Mouse (Mus musculus): ENCODE results near the gene Cyp2j9. TPM values are rescaled to one million over a fixed set of nuclear protein-coding genes. Genes with fewer than 3 reads are reported as not detected.
"Not testable (repeated sequence)": the region's sequence is repeated elsewhere in the genome, so short reads cannot be mapped to it uniquely, and the experiment has no call there.

Gene Cyp2j9
- 0.12 and 0.18 TPM in 2 replicates for polyA plus RNA-seq (2016; fragmentation: Nextera tagmentation; extraction: Ambion mirVana)

DNA sequence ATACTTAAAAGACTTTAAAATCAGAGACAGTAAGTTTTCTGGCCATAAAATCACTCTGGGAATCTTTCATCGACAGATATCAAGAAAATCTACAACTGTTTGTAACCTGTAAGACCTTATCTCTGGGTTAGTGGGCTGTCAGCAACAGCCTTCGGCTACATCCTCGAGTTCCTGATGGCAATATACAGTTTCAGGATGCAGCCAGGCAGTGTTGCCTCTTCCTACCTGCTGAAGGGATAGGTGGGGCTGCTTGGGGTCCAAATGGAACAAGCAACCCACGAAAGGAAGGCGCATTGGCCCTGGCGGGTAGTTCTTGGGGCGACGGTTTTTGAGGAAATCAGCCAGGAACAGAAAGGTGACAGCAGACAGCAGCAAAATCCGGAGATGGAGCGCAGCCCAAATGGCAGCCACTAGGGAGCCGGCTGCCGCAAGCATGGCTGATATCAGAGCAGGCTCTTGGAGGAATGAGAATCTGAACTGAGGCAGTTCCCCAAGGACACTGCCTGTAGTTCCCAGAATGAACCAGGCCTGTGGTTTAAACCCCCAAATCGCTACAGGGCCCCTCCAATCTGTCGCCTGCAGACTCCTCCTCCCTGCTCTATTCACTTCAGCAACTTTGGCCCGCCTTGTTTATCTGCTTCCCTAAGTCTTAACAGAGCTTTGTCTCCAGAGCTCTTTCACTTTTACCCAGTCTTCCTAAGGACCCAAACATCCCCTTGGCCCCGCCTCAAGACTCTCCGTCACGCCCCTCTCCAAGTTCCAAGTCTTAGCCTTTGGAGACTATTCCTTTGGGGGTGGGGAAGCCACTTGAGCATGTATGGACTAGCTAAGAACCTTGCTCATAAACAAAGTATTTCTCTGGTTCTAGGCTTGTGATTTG lies at the start of gene Cyp2j9:
TSS of gene Cyp2j9 (minus strand) at position 668 of the 880 bp plus-strand sequence.
- H3K27ac ChIP-seq = no peak within 1 kb of the TSS
- H3K9ac ChIP-seq = no peak within 1 kb of the TSS
- no peaks in the 10 kb centered on the region for H3K9me3 ChIP-seq (replicated peaks)
- ATAC-seq = 0 out of 2 replicates have a peak, but pooled peaks have one; percentile 32
- no peaks in the 10 kb centered on the region for H3K4me1 ChIP-seq
- WGBS (ENCODE audit: insufficient replicate concordance) = 6% methylated on average over 18 of the region's 18 CpGs
- H3K4me2 ChIP-seq = peak within 1 kb of the TSS; percentile 49
- H3K27me3 ChIP-seq (replicated peaks) = no peaks in the 10 kb centered on the region
- no peaks in the 10 kb centered on the region for H3K36me3 ChIP-seq
- H3K4me3 ChIP-seq = peak within 1 kb of the TSS; percentile 22

DNA sequence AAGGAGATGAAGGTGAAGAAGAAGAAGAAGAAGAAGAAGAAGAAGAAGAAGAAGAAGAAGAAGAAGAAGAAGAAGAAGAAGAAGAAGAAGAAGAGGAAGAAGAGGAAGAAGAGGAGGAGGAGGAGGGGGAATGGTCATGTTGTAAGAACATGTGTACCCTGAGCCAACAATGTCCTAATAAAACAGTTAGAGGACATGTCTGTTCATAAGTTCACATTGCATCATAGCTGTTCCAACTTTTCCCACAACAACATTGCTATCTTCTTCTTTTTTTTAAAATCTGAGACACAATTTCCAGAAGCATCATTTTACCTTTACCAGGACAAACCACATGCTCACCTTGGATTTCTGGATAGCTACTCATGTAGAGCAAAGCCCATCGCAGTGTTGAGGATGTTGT lies 44.1 kb upstream of the Cyp2j9 start:
- H3K36me3 ChIP-seq = no peaks in the 10 kb centered on the region
- H3K27me3 ChIP-seq (replicated peaks) = no peaks in the 10 kb centered on the region
- H3K4me2 ChIP-seq = no peak overlapping the region
- H3K4me1 ChIP-seq = no peaks in the 10 kb centered on the region
- ATAC-seq = no peak
- no peak overlapping the region for H3K27ac ChIP-seq
- H3K9me3 ChIP-seq (replicated peaks) = no peaks in the 10 kb centered on the region
- H3K9ac ChIP-seq = no peak overlapping the region
- H3K4me3 ChIP-seq = no peak overlapping the region
- WGBS (ENCODE audit: insufficient replicate concordance) = 57% methylated on average over 1 of the region's 1 CpGs

DNA sequence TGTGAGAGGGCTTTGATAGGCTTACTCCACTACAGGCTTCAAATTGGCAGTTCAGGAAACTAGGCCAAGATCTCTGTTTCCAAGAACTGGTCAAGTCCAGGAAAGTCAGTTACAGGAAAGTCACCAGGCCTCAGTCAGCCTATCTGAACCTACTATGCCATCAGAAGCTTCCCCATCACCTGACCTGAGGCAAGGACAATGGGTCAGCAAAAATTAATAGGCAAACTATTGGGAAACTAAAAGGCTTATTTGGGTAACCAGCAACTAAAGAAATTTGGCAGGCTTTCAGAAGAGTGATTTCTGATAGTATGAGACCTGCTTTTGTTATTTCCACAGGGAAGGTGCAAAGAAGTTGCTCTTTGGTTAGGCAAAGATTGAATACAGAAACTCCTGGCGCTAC lies 31.1 kb upstream of the Cyp2j9 start:
- Histone ChIP-seq H3K9me3 (replicated peaks) (no peaks in the 10 kb centered on the region), H3K27me3 (replicated peaks) (no peaks in the 10 kb centered on the region), H3K27ac (no peak overlapping the region), H3K4me1 (no peaks in the 10 kb centered on the region), H3K9ac (no peak overlapping the region), H3K4me3 (no peak overlapping the region), H3K4me2 (no peak overlapping the region), H3K36me3 (no peaks in the 10 kb centered on the region)
- 74% methylated on average over 1 of the region's 1 CpGs for WGBS (ENCODE audit: insufficient replicate concordance)
- ATAC-seq = no peak

DNA sequence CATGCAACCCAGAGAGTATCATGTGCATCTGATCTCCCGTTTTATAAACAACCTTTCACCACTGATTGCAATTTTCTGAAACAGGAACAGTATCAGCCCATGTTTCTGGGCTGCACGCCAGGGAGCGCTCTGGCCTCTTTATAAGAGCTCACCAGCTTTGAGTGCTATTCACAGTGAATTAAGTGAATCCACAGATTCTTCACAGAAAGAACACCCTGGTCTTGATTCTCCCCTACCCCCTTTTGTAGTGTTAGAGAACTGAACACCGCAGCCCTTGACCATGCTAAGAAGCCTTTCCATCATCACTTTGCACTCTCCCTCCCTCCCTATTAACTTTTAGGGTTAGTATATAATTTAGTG lies 393 bp upstream of the Cyp2j9 start:
- Histone ChIP-seq H3K4me1 (no peaks in the 10 kb centered on the region), H3K4me3 (peak overlapping the region; percentile 22; the same call in 1 of the 2 replicates), H3K9me3 (replicated peaks) (no peaks in the 10 kb centered on the region), H3K9ac (no peak overlapping the region), H3K27ac (no peak overlapping the region), H3K27me3 (replicated peaks) (no peaks in the 10 kb centered on the region), H3K4me2 (peak overlapping the region; percentile 49), H3K36me3 (no peaks in the 10 kb centered on the region)
- WGBS (ENCODE audit: insufficient replicate concordance) = 31% methylated on average over 4 of the region's 4 CpGs
- no peak for ATAC-seq

DNA sequence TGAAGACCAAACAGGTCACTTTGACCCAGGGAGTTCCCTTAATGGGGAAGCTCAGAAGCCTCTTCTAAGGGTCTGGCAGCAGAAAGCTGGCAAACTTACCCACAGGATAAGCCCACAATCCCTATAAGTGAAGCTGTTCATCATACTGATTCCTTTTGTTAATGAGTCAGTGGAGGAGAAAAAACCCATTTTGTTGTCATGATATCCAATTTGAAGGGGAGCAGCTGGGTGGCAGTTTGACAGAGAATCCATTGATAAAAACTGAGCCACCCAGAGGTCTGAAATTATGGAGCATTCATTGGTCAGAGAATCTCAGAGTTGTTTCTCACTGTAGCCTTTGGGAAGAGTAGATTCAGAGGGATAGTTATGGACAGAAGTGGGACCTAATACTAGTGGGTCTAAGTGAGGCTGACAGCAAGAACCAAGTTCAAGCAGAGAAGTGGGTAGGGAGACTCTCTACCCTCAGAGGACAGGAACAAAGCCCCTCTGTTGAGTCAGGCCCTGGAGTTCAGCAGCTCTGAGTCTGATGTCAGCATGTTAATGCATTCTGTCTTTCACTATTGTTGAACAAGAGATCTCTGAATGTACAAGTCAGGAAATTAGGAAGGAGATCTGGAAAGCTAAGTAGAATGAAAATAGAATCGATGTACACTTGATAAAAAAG lies 9.8 kb downstream of the Cyp2j9 start:
- ATAC-seq = no peak
- Histone ChIP-seq H3K9me3 (replicated peaks) (no peaks in the 10 kb centered on the region), H3K27me3 (replicated peaks) (no peaks in the 10 kb centered on the region), H3K4me2 (no peak overlapping the region), H3K4me1 (no peaks in the 10 kb centered on the region), H3K36me3 (no peaks in the 10 kb centered on the region), H3K4me3 (no peak overlapping the region), H3K27ac (no peak overlapping the region), H3K9ac (no peak overlapping the region)
- WGBS (ENCODE audit: insufficient replicate concordance) = 55% methylated on average over 1 of the region's 1 CpGs

DNA sequence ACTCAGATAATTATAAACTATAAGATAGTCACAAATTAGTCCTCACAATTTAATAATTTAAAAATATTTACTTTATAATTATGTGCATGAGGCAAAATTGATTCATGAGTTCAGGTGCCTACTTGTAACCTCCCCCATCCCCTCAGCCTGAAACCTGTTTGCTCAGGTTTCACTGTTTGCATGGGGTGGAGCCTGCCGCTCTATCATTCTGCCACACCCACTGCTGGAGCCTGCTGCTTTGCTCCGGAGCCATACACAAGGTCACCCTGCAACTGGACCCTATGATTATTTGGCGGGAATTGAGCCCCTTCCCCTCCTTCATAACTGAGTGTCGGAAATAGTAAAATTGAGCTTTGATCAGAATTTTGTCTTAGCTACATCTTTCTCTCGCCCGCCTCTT lies 11.0 kb downstream of the Cyp2j9 start:
- H3K27ac ChIP-seq; H3K4me1 ChIP-seq; H3K9ac ChIP-seq; ATAC-seq; H3K4me2 ChIP-seq; H3K4me3 ChIP-seq; H3K36me3 ChIP-seq; H3K27me3 ChIP-seq (replicated peaks); H3K9me3 ChIP-seq (replicated peaks): not testable (repeated sequence)
- WGBS (ENCODE audit: insufficient replicate concordance) = 52% methylated on average over 6 of the region's 6 CpGs

DNA sequence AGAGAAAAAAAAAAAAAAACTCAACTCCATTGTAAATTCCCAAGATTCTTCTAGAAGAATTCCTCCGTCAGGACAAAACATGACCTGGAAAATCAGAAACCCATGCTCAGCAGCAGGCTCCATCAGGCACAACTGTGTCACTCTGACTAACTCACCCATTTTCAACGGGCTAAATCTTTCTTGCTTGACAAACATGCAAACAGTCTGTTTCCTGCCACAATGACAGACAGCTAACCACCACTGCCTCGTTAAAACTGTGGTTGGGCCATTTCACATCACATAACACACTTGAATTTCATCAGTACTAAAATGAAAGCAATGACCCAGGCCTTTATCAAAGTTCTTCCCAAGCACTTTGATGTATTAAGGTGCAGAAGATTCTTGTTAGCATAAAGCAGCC lies 21.9 kb downstream of the Cyp2j9 start:
- no peak for ATAC-seq
- Histone ChIP-seq H3K27me3 (replicated peaks) (no peaks in the 10 kb centered on the region), H3K27ac (no peak overlapping the region), H3K36me3 (no peaks in the 10 kb centered on the region), H3K4me3 (no peak overlapping the region), H3K4me1 (no peaks in the 10 kb centered on the region), H3K9ac (no peak overlapping the region), H3K4me2 (no peak overlapping the region), H3K9me3 (replicated peaks) (no peaks in the 10 kb centered on the region)
- WGBS (ENCODE audit: insufficient replicate concordance) = 27% methylated on average over 3 of the region's 3 CpGs

DNA sequence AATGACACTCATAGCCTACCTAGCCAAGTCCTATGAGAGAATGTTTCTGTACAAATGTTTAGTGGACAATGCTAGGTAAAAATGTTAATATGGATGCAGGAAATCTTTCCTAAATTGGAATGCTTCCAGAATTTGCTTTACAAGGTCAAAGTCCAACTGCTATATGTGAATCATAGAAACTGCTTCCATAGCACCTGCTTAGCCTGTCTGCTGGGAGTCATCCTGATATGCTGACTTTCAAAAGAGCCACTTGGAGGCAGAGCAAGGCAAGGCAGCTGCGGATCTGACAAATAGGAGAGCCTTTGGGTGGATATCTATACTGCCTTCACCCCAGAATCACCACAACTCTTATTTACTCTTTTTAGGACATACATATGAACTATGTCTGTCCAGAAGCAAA lies 23.4 kb downstream of the Cyp2j9 start:
- no peaks in the 10 kb centered on the region for H3K27me3 ChIP-seq (replicated peaks)
- H3K9ac ChIP-seq = no peak overlapping the region
- no peak overlapping the region for H3K4me2 ChIP-seq
- H3K4me1 ChIP-seq = no peaks in the 10 kb centered on the region
- H3K36me3 ChIP-seq = no peaks in the 10 kb centered on the region
- H3K9me3 ChIP-seq (replicated peaks) = no peaks in the 10 kb centered on the region
- no peak overlapping the region for H3K27ac ChIP-seq
- ATAC-seq = no peak
- no peak overlapping the region for H3K4me3 ChIP-seq
- WGBS (ENCODE audit: insufficient replicate concordance) = 78% methylated on average over 1 of the region's 1 CpGs

DNA sequence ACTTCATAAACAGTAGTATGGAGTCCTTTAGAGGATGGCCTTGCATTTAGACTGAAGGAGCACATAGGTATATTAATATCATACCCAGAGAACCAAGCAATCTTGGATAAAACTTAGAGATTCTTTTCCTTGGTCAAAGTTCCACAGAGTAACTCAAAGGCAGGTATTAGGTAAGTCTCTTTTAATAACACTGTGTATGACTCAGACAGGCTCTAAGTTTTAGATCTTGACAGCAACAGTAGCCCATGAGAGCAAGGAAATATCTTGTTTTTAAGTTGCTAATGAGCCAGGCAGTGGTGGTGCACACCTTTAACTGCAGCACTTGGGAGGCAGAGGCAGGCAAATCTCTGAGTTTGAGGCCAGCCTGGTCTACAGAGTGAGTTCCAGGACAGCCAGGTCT lies 25.6 kb downstream of the Cyp2j9 start:
- Histone ChIP-seq H3K4me1 (no peaks in the 10 kb centered on the region), H3K27ac (no peak overlapping the region), H3K9me3 (replicated peaks) (no peaks in the 10 kb centered on the region), H3K9ac (no peak overlapping the region), H3K36me3 (no peaks in the 10 kb centered on the region), H3K4me3 (no peak overlapping the region), H3K4me2 (no peak overlapping the region), H3K27me3 (replicated peaks) (no peaks in the 10 kb centered on the region)
- no peak for ATAC-seq

DNA sequence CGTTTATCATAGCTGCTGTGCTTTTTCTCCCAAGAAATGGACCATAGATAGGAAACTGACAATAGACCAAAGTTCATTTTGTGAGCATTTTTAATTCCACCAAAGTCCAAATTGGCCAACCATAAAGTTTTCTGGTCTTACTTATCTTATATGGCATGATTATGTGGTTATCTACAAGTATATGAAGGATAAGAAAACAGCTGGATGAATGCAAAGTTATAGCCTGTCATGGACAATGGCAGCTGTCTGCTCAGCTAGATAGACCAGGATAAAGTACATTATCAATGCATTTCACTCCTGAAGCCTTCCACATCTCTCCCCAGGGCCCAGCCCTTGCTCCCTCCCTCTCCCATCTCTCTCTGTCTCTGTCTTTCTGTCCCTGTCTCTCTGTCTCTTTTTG lies 30.9 kb downstream of the Cyp2j9 start:
- no peak overlapping the region for H3K4me2 ChIP-seq
- H3K27ac ChIP-seq = no peak overlapping the region
- H3K9me3 ChIP-seq (replicated peaks) = no peaks in the 10 kb centered on the region
- WGBS (ENCODE audit: insufficient replicate concordance) = 63% methylated on average over 1 of the region's 1 CpGs
- no peak overlapping the region for H3K9ac ChIP-seq
- no peaks in the 10 kb centered on the region for H3K4me1 ChIP-seq
- no peak overlapping the region for H3K4me3 ChIP-seq
- no peaks in the 10 kb centered on the region for H3K36me3 ChIP-seq
- no peaks in the 10 kb centered on the region for H3K27me3 ChIP-seq (replicated peaks)
- ATAC-seq = no peak

DNA sequence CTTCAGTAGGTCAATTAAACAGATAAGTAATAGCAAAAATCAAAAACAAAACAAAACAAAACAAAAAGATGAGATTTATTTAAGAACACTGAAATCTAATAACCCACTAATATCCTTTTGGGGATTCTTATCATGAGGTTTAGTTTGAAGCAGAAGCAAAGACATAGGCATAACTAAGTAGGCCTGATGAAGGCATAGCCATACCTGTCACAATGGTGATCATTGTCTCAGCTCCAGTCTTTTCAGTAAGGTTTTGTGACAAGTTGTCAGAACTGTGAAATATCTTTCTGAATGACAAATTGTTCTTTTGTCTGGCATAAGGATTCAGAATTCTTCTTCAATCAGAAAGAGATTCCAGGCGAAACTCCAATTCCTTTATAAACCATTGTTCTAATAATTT lies 31.6 kb downstream of the Cyp2j9 start:
- WGBS (ENCODE audit: insufficient replicate concordance) = 62% methylated on average over 1 of the region's 1 CpGs
- H3K9ac ChIP-seq = no peak overlapping the region
- no peak overlapping the region for H3K4me3 ChIP-seq
- no peaks in the 10 kb centered on the region for H3K9me3 ChIP-seq (replicated peaks)
- no peak overlapping the region for H3K27ac ChIP-seq
- no peaks in the 10 kb centered on the region for H3K27me3 ChIP-seq (replicated peaks)
- H3K4me1 ChIP-seq = no peaks in the 10 kb centered on the region
- ATAC-seq = no peak
- H3K36me3 ChIP-seq = no peaks in the 10 kb centered on the region
- H3K4me2 ChIP-seq = no peak overlapping the region

DNA sequence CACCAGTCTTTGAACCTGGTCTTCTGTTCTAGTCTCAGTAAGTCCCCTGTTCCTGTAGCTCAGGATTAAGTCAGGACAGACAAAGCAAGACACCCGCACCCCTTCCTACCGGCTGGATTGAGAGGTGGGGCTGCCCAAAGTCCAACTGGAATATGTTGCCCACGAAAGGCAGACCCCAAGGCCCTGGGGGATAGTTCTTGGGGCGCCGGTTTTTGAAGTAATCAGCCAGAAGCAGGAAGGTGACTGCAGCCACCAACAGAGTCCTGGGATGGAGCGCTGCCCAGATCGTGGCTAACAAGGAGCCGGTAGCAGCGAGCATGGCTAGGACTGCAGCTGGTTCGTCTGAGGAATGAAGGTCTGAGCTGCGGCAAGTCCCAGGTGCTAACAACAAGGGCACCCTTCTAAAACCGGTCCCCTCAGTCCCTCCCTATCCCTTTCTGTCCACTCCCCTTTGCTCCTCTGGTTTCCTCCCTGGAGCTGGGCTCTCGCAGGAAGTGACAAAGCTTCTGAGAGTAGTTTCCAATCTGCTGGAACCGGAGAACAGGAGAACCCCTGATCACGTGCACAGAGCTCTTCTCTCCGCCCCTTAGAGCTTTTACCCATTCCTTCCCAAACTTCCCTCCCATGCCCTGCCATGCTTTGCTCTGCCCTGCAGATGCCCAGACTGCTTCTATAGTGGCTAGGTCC lies 38.1 kb downstream of the Cyp2j9 start, which contains the start of gene Cyp2j6:
TSS of gene Cyp2j6 (minus strand) at position 529 of the 687 bp plus-strand sequence.
- Histone ChIP-seq H3K9ac (peak within 1 kb of the TSS; percentile 28; the same call in 1 of the 2 replicates), H3K36me3 (no peaks in the 10 kb centered on the region), H3K4me3 (peak within 1 kb of the TSS; percentile 40), H3K27me3 (replicated peaks) (no peaks in the 10 kb centered on the region), H3K27ac (no peak within 1 kb of the TSS), H3K4me1 (no peaks in the 10 kb centered on the region), H3K4me2 (peak within 1 kb of the TSS; percentile 47), H3K9me3 (replicated peaks) (no peaks in the 10 kb centered on the region)
- peak; percentile 72 for ATAC-seq
- WGBS (ENCODE audit: insufficient replicate concordance) = 3% methylated on average over 16 of the region's 16 CpGs
